Mouse (Mus musculus) frontal cortex, postnatal 36 days (tissue): ENCODE measurements around the gene Car14.
"Not testable (repeated sequence)": the region's sequence is repeated elsewhere in the genome, so short reads cannot be mapped to it uniquely, and the experiment has no call there.

Experiments
- DNase-seq, 2 experiments: peaks; one replicate each; pipeline ENCODE4 v3.0.0; 2022; ENCODE audit warnings: low spot score in 2 of 2

Gene Car14

GRCm38 (mm10) chr3:95924185-95924584 lies 19.7 kb upstream of the Car14 start:
- no peak for DNase-seq

GRCm38 (mm10) chr3:95923429-95923828 lies 18.9 kb upstream of the Car14 start:
- DNase-seq = not testable (repeated sequence)

DNA sequence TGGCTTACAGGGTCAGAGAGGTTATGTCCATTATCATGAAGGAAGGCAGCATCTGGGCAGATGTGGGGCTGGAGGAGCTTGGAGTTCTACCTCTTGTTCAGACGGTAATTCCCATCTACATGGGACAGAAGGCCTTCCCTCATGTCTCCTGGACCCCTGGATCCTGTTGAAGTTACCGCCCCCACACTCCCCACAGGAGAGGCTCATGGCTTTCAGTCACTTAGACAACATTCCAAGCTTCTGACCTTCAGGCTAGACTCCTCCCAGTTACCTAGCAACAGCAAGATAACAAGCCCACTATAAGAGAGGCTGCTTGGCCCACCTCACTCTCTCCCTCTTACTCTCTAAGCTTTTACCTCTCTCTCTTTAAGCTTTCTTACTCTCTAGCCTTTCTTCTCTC lies 16.0 kb upstream of the Car14 start:
- DNase-seq = not testable (repeated sequence)

DNA sequence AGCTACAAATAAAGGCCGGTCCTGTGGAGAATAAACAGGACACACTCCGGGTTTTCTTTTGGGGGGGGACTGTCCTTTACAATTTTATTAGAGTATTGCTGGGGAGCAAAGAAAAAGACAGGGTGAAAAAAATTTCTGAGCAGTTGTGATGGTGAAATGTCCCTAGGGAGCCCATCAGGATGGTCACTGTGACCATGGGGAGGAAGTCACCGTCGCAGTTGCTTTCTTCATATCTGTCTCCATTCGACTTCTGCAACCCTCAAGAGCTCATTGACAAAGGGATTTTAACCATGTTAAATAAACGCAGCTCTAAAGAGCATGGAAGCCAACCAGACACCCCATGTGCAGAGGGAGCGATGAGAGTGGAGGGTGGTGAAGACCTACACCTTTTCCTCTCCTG lies 12.3 kb upstream of the Car14 start:
- no peak for DNase-seq

DNA sequence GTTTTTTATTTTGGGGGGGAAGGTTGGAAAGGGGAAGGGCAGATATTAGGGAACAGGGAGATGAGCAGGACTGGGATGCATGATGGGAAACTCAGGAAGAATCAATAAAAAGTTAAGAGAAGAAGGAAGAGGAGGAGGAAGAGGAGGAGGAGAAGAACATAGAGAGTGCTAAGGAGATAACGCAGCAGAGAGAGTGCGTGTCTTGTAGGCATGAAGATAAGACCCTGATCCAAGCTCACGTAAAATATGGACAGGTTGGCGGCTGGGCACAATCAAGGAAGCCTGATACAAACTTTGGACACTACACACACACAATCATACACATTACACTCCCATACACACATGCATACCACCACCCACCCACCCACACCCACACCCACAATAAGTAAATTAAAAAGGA lies 10.2 kb upstream of the Car14 start:
- no peak for DNase-seq

DNA sequence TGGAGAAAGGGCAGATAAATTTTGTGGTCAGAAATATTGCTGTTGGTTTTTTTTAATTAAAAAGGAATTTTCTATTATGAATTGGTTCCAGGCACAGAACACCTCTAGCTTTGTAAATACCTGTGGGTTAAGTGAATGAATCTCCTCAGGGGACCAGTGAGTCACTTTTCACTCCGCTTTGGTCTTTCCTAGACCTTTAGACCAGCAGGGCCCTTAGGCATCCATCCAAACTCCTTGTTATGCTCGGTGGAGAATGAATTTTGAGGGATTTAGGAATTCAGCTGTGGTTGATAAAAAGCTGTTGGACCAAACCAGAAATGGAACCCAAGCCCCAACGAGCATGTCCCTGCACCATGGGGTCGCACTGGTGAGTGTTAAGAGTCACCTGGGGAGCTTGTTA lies 3.1 kb upstream of the Car14 start:
- no peak for DNase-seq

GRCm38 (mm10) chr3:95906860-95907259 lies 2.4 kb upstream of the Car14 start:
- DNase-seq = no peak

DNA sequence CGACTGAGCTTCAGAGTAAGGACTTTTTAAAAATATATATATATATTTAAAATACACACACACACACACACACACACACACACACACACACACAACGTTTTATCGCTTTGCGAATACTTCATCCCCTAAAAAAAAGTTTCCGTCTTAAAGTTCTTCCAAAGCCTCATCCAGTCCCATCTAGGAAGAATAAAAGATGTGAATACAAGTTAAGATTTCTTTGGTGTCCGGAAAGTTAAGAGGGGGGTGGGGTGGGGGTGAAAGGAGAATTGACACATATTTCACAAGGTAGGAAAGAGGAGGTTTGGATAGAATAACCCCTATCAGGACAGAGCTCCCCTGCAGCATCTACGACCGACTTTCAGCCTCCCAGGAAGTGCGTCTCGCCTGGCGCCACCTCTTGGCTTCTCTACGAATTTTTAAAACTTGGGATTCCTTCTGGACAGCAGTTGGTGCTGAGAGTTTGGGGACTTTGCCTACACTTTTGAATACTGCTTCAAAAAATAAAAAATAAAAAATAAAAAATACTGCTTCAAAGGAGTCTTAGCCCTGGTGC lies 1.5 kb upstream of the Car14 start:
- DNase-seq = no peak

- DNase-seq = no peak
These were observed 852 bp upstream of the Car14 start for GRCm38 (mm10) chr3:95905146-95905939.

- DNase-seq = no peak
These were observed 563 bp downstream of the Car14 start for GRCm38 (mm10) chr3:95903753-95904502.

GRCm38 (mm10) chr3:95902643-95903042 lies 1.8 kb downstream of the Car14 start:
- DNase-seq = no peak

DNA sequence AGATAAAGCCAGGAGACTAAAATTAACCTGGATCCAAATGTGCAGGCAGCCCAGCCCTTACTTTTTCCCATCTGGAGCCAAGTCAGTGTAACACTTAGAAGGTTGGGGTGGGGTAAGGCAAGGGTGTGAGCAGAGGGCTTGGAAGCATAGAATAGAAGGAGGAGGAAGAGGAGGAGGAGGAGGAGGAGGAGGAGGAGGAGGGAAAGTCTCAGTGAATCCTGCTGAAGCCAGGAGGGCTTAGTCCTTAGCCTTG lies 2.2 kb downstream of the Car14 start:
- no peak for DNase-seq

- DNase-seq = no peak
These were observed 2.7 kb downstream of the Car14 start for GRCm38 (mm10) chr3:95901616-95902372.

DNA sequence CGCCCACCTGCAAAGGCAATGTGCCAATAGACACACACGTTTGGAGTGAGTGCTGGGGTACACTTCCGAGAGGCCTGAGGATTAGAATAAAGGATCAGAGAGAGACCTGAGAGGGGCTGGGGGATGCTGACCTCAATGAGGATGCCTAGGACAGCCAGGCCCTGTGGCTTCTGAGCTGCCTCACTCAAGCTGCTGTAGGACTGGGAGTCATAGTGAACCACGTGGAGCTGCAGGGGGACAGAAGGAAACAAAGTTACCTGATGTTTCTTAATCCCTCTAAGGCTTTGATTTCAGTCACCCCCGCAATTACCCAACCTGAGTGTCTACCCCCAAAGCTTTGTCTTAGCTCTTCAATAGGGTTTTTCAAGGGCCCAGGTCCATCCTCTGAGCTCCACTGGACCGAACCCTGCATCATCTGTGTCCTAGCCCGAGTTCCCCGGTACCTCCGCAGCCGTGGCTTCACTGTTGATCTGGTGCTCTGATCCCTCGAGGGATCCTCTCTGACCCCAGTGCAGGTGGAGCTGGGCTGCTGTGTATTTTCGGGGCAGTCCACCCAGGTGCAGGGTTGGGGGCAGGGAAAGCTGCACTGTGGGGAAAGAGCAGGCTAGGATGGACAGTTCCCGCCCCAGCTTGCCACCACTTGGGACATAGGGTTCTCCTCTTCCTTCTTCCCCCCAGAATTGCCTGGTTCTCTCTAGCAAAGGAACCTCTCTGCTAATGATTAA lies 4.5 kb downstream of the Car14 start:
- DNase-seq = no peak

GRCm38 (mm10) chr3:95895501-95895900 lies 9.0 kb downstream of the Car14 start:
- not testable (repeated sequence) for DNase-seq

GRCm38 (mm10) chr3:95894317-95895160 lies 10.0 kb downstream of the Car14 start:
- peak; percentile 51 to 53 for DNase-seq

- peak; percentile 96 to 97 for DNase-seq
These were observed 10.7 kb downstream of the Car14 start, which contains the start of gene Aph1a for GRCm38 (mm10) chr3:95893606-95894316. Gene Aph1a, plus strand, starts transcription at chr3:95893969.

- no peak for DNase-seq
These were observed 11.4 kb downstream of the Car14 start for GRCm38 (mm10) chr3:95893126-95893525.

DNA sequence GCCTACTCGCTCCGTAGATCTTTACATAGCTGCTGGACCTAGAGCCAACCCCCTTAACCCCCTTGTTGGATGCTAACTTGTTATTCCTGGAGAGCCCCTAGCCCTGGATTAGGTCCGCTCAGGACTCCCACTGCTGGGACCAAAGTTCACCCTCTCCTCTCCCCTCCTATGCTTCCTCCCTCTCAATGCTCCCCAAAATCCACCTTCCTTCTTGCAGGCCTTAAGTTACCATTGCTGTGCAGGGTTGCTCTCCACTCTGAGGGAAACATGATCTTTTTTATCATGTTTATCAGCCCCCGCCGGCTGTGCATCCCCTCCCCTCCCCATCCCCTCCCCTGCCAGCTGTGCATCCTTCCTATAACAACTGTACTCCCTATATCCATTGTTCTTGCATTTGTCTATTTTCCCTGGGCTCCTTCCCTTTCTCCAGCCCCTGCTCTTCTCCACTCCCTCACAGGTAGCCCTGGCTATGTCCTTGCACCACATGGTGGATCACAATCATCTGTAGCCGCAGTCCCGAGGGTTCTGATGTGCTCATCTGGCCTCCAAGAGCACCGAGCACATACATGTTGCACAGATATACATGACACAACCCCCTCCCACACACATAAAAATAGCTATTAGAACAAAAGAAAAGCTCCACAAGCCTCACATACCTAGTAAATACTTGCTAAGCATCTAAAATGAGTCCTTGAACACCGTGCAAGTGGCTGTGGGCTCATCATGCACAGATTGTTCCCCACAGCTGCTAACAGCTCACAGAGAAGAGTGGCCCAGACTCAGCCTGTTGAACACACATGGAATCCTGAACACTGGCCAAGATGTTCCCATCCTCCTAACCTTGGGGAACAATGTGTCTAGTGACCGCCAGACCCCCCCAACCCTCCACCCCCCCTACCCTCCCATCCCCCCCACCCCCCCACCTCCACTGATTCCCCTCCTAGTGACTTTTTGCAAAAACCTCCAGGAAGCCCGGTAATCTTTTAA lies 12.1 kb downstream of the Car14 start:
- DNase-seq = no peak
